Mouse (Mus musculus) liver, embryonic 16.5 days (tissue): Measurements from ENCODE around the gene Zc3h12c. TPM values are rescaled to one million over a fixed set of nuclear protein-coding genes. Genes with fewer than 3 reads are reported as not detected.
A peak's percentile ranks its signal among the peaks of the same experiment; 100 is the strongest.

Source experiments
- ATAC-seq: fragments of 200-750 bp; cut with Nextera tagmentation; 2 replicates; pipeline ENCODE4 v1.8.0; 2017; ENCODE audit warnings: low read depth, mild to moderate bottlenecking, moderate number of reproducible peaks, moderate library complexity
- H3K27ac ChIP-seq: fragments of 300-500 bp; sonication (generic); 2 replicates; pipeline ENCODE4 v1.5.1; 2014; ENCODE audit warnings: mild to moderate bottlenecking, low read length
- H3K27me3 ChIP-seq: fragments of 300-500 bp; sonication (generic); 2 replicates; pipeline ENCODE4 v1.6.1; 2014; ENCODE audit warnings: low read depth, low read length, mixed read lengths; ENCODE audit not compliant: control insufficient read depth, insufficient read depth
- H3K36me3 ChIP-seq: fragments of 300-500 bp; sonication (generic); 2 replicates; pipeline ENCODE4 v1.6.1; 2014; ENCODE audit warnings: mild to moderate bottlenecking; ENCODE audit not compliant: control insufficient read depth, insufficient read depth
- H3K4me1 ChIP-seq: fragments of 300-500 bp; sonication (generic); 2 replicates; pipeline ENCODE4 v1.6.1; 2014; ENCODE audit warnings: low read depth, low read length, mixed read lengths; ENCODE audit not compliant: control insufficient read depth
- H3K4me2 ChIP-seq: fragments of 300-500 bp; sonication (generic); 2 replicates; pipeline ENCODE4 v1.6.1; 2014; ENCODE audit warnings: low read depth, low read length, mixed read lengths
- H3K4me3 ChIP-seq: fragments of 300-500 bp; sonication (generic); 2 replicates; pipeline ENCODE4 v1.5.1; 2014; ENCODE audit warnings: low read depth, mild to moderate bottlenecking, low read length
- H3K9ac ChIP-seq: fragments of 300-500 bp; sonication (generic); 2 replicates; pipeline ENCODE4 v1.6.1; 2014; ENCODE audit warnings: low read depth, low read length
- H3K9me3 ChIP-seq: fragments of 300-500 bp; sonication (generic); replicated peaks from 2 replicates; pipeline ENCODE4 v1.6.1; 2016; ENCODE audit warnings: low read length; ENCODE audit not compliant: control insufficient read depth
- WGBS: fragments of 180-500 bp; shearing (Covaris S2); extraction: QIAGEN DNeasy Blood & Tissue Kit; methylation state at CpG from one replicate; pipeline ENCODE4 v1.1.7; 2014; ENCODE audit not compliant: insufficient replicate concordance; 5-methylcytosine and 5-hydroxymethylcytosine counted together
- polyA plus RNA-seq: library from polyadenylated mRNA; unstranded; fragments of >200 nt; fragmentation: Nextera tagmentation; extraction: Ambion mirVana; gene quantifications from 2 replicates; pipeline ENCODE4 v1.2.1, GENCODE M21; 2015

Gene Zc3h12c
- polyA plus RNA-seq, 1 experiment from 2014 or later: 0.44 TPM

DNA sequence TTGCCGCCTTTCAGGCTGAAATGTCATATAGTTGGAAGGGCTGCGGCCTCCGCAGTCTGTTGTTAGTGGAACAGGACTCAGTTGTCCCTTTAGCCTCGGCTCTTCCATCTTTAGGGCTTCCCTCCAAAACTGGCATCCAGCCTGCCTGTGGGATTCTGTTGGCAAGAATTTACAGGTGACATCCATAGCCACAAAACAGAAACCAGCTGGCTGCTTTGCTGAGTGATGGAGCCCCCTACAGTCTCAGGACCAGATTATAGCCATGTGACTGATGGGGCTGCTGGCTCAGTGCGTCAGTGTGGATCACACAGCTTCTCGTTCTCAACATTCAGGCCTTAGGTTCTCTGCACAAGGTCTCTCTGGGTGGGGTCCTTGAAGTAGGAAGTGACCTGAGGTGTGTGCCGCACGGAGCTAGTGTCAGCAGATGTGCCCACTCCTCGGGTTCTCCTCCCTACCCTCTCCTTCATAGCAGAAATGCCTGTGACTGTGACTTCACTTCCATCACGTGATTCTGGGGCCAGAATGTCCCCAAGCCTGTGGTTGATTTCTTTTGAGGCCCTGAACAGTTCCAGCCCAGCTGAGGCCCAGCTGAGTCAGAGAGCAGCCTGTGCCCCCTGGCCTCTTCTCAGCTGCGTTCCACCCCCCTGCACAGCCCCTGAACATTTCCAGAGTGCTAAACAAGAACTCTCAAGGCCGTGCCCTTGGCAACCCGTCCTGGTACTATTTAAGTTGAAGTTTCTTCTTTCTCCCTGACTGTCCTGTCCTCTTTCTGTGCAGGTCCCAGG is 66.1 kb downstream of the Zc3h12c start:
- no peak for ATAC-seq
- WGBS: 69% methylated on average over 13 of the region's 13 CpGs
- H3K9me3 ChIP-seq: no peaks in the 10 kb centered on the region
- H3K4me2 ChIP-seq: no peak overlapping the region
- H3K36me3 ChIP-seq: no peaks in the 10 kb centered on the region
- no peak overlapping the region for H3K4me3 ChIP-seq
- H3K9ac ChIP-seq: no peak overlapping the region
- peaks cover 12% of the 10 kb centered on the region for H3K4me1 ChIP-seq
- H3K27me3 ChIP-seq: no peaks in the 10 kb centered on the region
- no peak overlapping the region for H3K27ac ChIP-seq

DNA sequence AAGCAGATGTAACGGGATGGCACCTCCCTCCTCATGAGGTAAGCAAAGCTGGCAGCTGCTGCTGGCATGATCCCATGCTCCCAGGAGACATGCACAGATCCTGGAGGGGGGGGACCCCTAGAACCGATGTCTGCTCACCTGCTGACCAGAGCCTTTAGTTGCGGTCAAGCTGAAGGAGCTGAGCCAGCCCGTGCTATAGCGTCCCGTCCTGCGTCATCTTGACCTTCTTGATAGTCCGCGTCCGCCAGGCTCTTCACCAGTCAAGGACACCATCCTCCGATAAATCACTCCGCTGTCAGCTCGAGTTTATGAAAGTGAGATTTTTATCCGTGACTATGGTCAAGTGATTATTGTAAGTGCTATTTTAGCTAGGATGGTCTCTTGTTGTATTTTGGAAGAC is 67.9 kb downstream of the Zc3h12c start:
- 81% methylated on average over 14 of the region's 14 CpGs for WGBS
- Histone ChIP-seq H3K4me1 (peaks cover 12% of the 10 kb centered on the region), H3K27ac (no peak overlapping the region), H3K4me2 (no peak overlapping the region), H3K36me3 (no peaks in the 10 kb centered on the region), H3K27me3 (no peaks in the 10 kb centered on the region), H3K9me3 (no peaks in the 10 kb centered on the region), H3K4me3 (no peak overlapping the region), H3K9ac (no peak overlapping the region)
- no peak for ATAC-seq

DNA sequence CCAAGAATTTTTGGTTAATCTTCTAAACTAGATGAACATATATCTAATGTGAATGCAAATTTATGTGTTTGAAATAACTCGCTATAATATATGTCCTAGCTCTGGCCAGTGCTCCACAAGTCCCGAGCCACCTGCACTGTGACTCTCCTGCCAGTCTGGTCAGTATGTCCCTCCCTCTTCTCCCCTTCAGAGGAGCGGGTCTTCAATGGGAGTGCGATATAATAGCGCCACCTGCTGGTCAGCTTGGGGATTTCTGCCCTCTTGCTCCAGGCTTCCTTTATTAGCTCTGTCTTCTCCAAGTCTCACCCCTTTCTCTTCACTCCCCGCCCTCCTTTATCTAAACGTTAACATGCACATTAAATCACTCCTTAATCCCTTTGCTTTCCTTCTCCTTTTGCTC is 69.8 kb downstream of the Zc3h12c start:
- Histone ChIP-seq H3K27ac (no peak overlapping the region), H3K4me2 (no peak overlapping the region), H3K4me1 (peaks cover 4% of the 10 kb centered on the region), H3K9ac (no peak overlapping the region), H3K27me3 (no peaks in the 10 kb centered on the region), H3K4me3 (no peak overlapping the region), H3K36me3 (no peaks in the 10 kb centered on the region), H3K9me3 (no peaks in the 10 kb centered on the region)
- ATAC-seq: peak; percentile 50; the same call in 1 of the 2 replicates
- WGBS: 0% methylated on average over 7 of the region's 7 CpGs

DNA sequence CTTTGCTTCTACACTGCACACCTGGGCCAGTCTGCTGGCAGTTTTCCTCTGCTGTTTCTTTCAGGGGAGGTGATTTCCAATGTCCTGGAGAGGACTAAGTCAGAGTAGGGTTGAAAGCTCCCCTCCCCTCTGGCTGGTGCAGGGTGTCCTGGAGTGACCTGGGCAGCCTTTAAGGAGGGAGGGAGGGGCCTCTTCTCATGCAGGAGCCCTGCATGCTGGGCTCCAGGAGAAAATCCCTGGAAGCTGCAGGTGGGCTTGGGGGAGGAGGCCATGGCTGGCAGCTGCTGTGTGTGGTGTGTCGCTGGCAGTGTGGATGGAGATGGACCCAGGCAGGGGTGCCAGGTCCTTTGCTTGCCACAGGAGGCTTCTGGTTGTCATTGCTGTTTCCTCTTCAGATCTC is 71.0 kb downstream of the Zc3h12c start:
- Histone ChIP-seq H3K4me1 (no peaks in the 10 kb centered on the region), H3K4me2 (no peak overlapping the region), H3K9ac (no peak overlapping the region)

DNA sequence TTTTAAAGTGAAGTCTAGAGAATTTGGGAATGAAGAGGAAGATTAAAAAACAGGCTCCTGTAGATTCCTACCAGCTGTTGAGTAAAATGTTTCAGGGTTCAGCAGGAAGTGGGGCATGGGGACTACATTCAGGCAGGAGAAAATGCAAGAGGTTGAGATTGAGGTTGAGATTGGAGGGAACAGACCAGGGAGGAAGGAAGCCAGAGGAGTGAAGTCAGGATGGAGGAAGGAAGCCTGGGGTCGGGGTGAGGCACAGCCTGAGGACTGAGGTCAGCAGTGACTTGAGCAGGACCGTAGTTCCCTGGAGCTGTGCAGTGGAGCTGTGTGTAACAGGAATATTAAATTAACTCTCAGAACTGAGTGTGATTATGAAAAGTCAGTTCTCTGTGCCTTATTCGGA is 72.7 kb downstream of the Zc3h12c start:
- Histone ChIP-seq H3K4me1 (no peaks in the 10 kb centered on the region), H3K9ac (no peak overlapping the region), H3K4me3 (no peak overlapping the region), H3K27me3 (no peaks in the 10 kb centered on the region), H3K4me2 (no peak overlapping the region), H3K9me3 (no peaks in the 10 kb centered on the region), H3K27ac (no peak overlapping the region), H3K36me3 (no peaks in the 10 kb centered on the region)
- 32% methylated on average over 3 of the region's 3 CpGs for WGBS
- no peak for ATAC-seq

More for the DNA sequence above, 71.0 kb downstream of the Zc3h12c start:
- Histone ChIP-seq H3K27ac (no peak overlapping the region), H3K4me3 (no peak overlapping the region), H3K27me3 (no peaks in the 10 kb centered on the region), H3K9me3 (no peaks in the 10 kb centered on the region), H3K36me3 (no peaks in the 10 kb centered on the region)
- ATAC-seq: no peak
- WGBS: 52% methylated on average over 1 of the region's 1 CpGs

DNA sequence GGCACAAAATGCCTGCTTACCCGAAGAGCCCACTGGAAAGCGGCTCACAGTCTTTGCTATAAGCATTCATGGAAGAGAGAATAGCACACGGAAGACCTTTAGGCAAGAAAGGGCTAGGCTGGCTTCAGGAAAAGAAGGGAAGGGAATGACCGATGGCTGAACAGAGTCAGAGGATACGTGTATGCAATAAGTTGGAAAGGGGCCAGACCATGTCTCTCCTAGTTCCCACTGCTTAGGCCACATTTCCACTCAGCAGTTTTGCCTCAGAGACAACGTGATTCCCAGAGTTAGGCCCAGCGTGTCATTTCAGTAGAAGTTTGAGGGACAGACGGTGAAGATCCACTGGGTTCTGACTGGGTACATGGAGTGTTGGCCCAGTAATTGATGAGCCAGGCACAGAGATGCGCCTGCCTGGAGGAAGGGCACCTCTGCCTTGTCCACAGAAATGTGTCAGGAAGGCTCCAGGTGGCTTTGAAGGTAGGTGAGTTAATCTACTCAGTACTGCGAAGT is 73.8 kb downstream of the Zc3h12c start:
- WGBS: 67% methylated on average over 10 of the region's 10 CpGs
- ATAC-seq: no peak
- Histone ChIP-seq H3K9me3 (no peaks in the 10 kb centered on the region), H3K4me2 (no peak overlapping the region), H3K4me1 (no peaks in the 10 kb centered on the region), H3K36me3 (peaks cover 3% of the 10 kb centered on the region), H3K27ac (no peak overlapping the region), H3K27me3 (no peaks in the 10 kb centered on the region), H3K4me3 (no peak overlapping the region), H3K9ac (no peak overlapping the region)

DNA sequence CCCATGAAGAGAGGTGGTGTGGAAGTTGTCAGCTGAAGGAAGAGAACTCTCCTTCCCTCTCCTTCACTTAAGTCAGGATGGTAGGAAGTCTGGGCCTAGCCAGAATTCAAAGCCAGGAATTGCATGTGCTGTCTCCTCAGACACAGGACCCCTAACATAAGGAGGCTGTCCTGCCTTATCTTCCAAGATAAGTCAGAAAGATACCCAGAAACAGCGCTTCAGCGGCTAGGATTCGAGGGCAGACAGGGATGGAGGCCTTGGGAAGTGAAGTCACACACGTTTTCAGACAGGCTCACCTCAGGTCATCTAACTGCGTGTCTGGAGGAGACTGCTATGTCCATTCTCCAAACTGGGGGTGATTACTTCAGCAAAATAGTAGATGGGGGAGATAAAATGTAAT is 74.4 kb downstream of the Zc3h12c start:
- WGBS: 68% methylated on average over 5 of the region's 5 CpGs
- H3K4me2 ChIP-seq: no peak overlapping the region
- H3K9me3 ChIP-seq: no peaks in the 10 kb centered on the region
- H3K9ac ChIP-seq: no peak overlapping the region
- no peaks in the 10 kb centered on the region for H3K27me3 ChIP-seq
- no peaks in the 10 kb centered on the region for H3K4me1 ChIP-seq
- H3K36me3 ChIP-seq: peaks cover 6% of the 10 kb centered on the region
- no peak overlapping the region for H3K4me3 ChIP-seq
- H3K27ac ChIP-seq: no peak overlapping the region
- no peak for ATAC-seq

DNA sequence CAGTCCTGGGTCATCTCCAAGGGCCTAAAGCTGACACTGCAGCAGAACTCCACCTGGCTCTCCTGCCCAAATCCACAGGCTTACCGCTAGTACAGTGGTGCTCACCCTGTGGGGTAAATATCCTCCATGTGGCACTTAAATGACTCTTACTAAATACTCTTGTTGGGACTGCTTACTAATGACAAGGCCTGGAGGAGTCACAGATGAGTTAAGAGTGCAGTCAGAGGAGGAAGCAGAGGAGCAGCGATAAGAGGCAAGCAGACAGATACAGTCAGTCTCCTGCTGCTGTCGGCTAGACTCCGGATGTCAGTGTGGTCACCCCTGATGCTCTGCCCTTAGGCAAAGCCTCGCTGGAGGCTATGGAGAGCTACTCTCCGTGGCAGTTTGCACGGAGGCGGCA is 75.3 kb downstream of the Zc3h12c start:
- WGBS: 27% methylated on average over 8 of the region's 8 CpGs
- Histone ChIP-seq H3K9ac (no peak overlapping the region), H3K27me3 (no peaks in the 10 kb centered on the region), H3K4me2 (no peak overlapping the region), H3K4me3 (no peak overlapping the region), H3K9me3 (no peaks in the 10 kb centered on the region), H3K4me1 (no peaks in the 10 kb centered on the region), H3K36me3 (peaks cover 9% of the 10 kb centered on the region), H3K27ac (no peak overlapping the region)
- peak; percentile 41 for ATAC-seq

DNA sequence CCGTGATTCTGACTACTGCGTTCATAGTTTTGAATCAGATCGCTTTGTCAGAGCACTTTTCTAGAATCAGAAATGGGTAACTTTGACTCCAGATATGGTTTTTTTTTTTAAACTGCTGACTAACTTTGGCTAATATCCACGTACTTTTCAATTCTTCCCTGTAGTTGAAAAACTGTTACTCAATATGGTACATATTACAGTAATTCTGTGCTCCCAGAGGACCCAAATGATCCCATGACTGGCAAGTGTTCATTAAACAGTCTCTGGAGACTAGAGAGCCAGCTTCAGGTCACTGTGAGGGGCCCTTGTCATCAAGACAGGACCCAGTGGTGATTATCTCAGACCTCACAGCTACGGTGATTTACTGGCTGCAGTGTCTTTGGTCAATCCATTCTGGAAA is 76.1 kb downstream of the Zc3h12c start:
- no peaks in the 10 kb centered on the region for H3K27me3 ChIP-seq
- no peak overlapping the region for H3K4me3 ChIP-seq
- H3K4me2 ChIP-seq: no peak overlapping the region
- H3K27ac ChIP-seq: no peak overlapping the region
- H3K4me1 ChIP-seq: no peaks in the 10 kb centered on the region
- H3K36me3 ChIP-seq: peaks cover 14% of the 10 kb centered on the region
- H3K9ac ChIP-seq: no peak overlapping the region
- WGBS: 63% methylated on average over 5 of the region's 5 CpGs
- ATAC-seq: no peak
- no peaks in the 10 kb centered on the region for H3K9me3 ChIP-seq
